ENCODE assay signal across 8 mouse cellular contexts in genomic region chr1:139162814-139163213, GRCm38 (mm10).
DNase-seq lines count a peak whose midpoint lies in the region; ATAC-seq and TF ChIP-seq lines count a peak whose summit lies in the region.

No protein-coding gene starts in this region.

- 40% methylated on average over 5 of the region's 5 CpGs for WGBS in forebrain, embryonic 16.5 days
- WGBS in neural tube, embryonic 14.5 days = 43% methylated on average over 5 of the region's 5 CpGs

- intact Hi-C loops in gastrocnemius, adult 2 months (cut with DNase I) = no loop called here
- intact Hi-C loops in left cerebral cortex, postnatal 25 days (cut with DNase I) = loop anchor here (5.0 kb wide), 1 partner anchor 104 kb away; no protein-coding TSS in a partner anchor

- no peaks in the 10 kb centered on the region for H3K9me3 ChIP-seq in forebrain, embryonic 16.5 days (ENCODE audit: control insufficient read depth, low read length)
- H3K9me3 ChIP-seq in neural tube, embryonic 14.5 days (ENCODE audit: control insufficient read depth, low read length) = no peaks in the 10 kb centered on the region

- no peaks in the 10 kb centered on the region for H3K27me3 ChIP-seq in forebrain, embryonic 16.5 days (replicated peaks; ENCODE audit: control insufficient read depth, insufficient read depth, low read length)
- no peaks in the 10 kb centered on the region for H3K27me3 ChIP-seq in neural tube, embryonic 14.5 days (ENCODE audit: control insufficient read depth, insufficient read depth, low read length)

- peak; percentile 56 for TF ChIP-seq CTCF in gastrocnemius, adult 2 months (IDR thresholded peaks at IDR 0.05)

- no peak overlapping the region for H3K27ac ChIP-seq in gastrocnemius, adult 2 months
- H3K27ac ChIP-seq in forebrain, embryonic 16.5 days (ENCODE audit: low read length) = no peak overlapping the region
- no peak overlapping the region for H3K27ac ChIP-seq in neural tube, embryonic 14.5 days (ENCODE audit: low read depth, low read length)

- no peak for DNase-seq in gastrocnemius, adult 2 months
- DNase-seq in gastrocnemius, postnatal 25 days = no peak
- DNase-seq in 416B (ENCODE audit: low read depth) = peak; percentile 59
- DNase-seq in left cerebral cortex, postnatal 25 days (ENCODE audit: low spot score in 2 of 2) = peak; percentile 16 to 51
- no peak for DNase-seq in spleen, postnatal 10 days (ENCODE audit: low spot score in 2 of 2)

- ATAC-seq in activated CD4-positive, CD25-positive, alpha-beta regulatory T cell, adult 4 months = peak; percentile 37
- ATAC-seq in forebrain, embryonic 16.5 days = peak; percentile 38
- peak; percentile 66; the same call in 1 of the 2 replicates for ATAC-seq in neural tube, embryonic 14.5 days (ENCODE audit: low read depth)

- no peaks in the 10 kb centered on the region for H3K36me3 ChIP-seq in forebrain, embryonic 16.5 days (ENCODE audit: control insufficient read depth, insufficient read depth)
- no peaks in the 10 kb centered on the region for H3K36me3 ChIP-seq in neural tube, embryonic 14.5 days (ENCODE audit: control insufficient read depth, insufficient read depth, low read length)

- no peaks in the 10 kb centered on the region for H3K4me1 ChIP-seq in forebrain, embryonic 16.5 days (replicated peaks; ENCODE audit: control insufficient read depth, insufficient read depth, low read length)
- H3K4me1 ChIP-seq in neural tube, embryonic 14.5 days (ENCODE audit: control insufficient read depth, insufficient read depth, low read length) = no peaks in the 10 kb centered on the region

- no peak overlapping the region for H3K9ac ChIP-seq in forebrain, embryonic 16.5 days (replicated peaks; ENCODE audit: low read depth, low read length)
- no peak overlapping the region for H3K9ac ChIP-seq in neural tube, embryonic 14.5 days (replicated peaks; ENCODE audit: low read depth, low read length)

- no peak overlapping the region for H3K4me2 ChIP-seq in forebrain, embryonic 16.5 days (ENCODE audit: low read length)
- H3K4me2 ChIP-seq in neural tube, embryonic 14.5 days (ENCODE audit: low read depth, low read length) = no peak overlapping the region

- H3K4me3 ChIP-seq in gastrocnemius, adult 2 months = no peak overlapping the region
- H3K4me3 ChIP-seq in forebrain, embryonic 16.5 days (replicated peaks; ENCODE audit: low read length) = no peak overlapping the region
- no peak overlapping the region for H3K4me3 ChIP-seq in neural tube, embryonic 14.5 days (ENCODE audit: low read depth, low read length)

Comparison
In these comparisons a context has a peak if more than half of its experiments do, and no peak if none do; other contexts are left out.
1. DNase-seq: peak in 416B (single experiment) and left cerebral cortex, postnatal 25 days (2 of 2); none in gastrocnemius, adult 2 months (single experiment), gastrocnemius, postnatal 25 days (single experiment) and spleen, postnatal 10 days (0 of 2).
2. Peak in every context shown above with its lines, with median percentiles within 50 percentile points of each other: ATAC-seq.